Mouse (Mus musculus): ENCODE results near the gene Flt1. TPM values are rescaled to one million over a fixed set of nuclear protein-coding genes. Genes with fewer than 3 reads are reported as not detected.
"Not testable (repeated sequence)": the region's sequence is repeated elsewhere in the genome, so short reads cannot be mapped to it uniquely, and the experiment has no call there.

Gene Flt1
- total and polyA plus RNA-seq, 2 experiments from 2014 or later, result 10.0 to 17.7 TPM

DNA sequence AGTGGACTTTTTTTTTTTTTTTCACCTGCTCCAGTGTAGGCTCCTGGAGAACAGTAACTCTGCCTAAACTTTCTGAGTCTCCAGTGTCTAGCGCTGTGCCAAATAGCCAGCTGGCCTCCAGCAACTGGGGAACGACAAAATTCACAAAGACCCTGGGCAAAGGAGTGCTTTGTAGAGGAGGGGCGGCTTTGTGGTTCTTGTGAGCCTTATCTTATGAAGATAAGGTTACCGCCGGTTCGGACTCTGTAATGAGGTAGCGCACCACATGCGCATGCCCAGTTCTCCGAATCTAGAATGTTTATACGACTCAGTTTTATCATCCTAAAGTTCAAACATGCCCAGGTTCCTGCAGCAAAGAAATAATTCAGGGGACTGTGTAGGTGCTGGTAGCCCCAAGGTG is 102.1 kb downstream of the Flt1 start:
- 88% methylated on average over 10 of the region's 10 CpGs for WGBS

DNA sequence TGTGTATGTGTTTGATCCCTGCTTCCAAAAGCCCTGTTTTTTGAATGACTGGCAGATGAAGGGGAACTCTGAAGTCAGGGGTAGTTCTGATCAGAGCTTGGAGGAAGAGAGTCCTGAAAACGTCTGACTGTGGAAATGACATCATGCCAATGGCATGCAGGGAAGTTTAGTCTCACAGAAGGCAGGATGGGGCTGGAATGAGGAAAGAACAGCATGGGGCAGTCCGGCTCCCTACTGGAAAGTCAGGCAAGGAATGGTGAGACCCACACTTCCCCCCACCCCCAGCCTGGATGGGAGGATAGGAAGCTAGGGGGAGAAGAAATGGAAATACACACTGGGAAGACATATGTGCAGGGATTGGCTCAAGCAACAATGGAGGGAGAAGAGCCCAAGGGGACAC is 105.6 kb downstream of the Flt1 start:
- no peak for TF ChIP-seq CTCF (IDR thresholded peaks at IDR 0.05; ENCODE audit: low read depth)
- Histone ChIP-seq H3K9me3 (ENCODE audit: low read length) (no peaks in the 10 kb centered on the region), H3K27me3 (ENCODE audit: insufficient read depth, low read length) (no peaks in the 10 kb centered on the region), H3K4me3 (ENCODE audit: low read length) (no peak overlapping the region), H3K9ac (replicated peaks; ENCODE audit: low read length) (no peak overlapping the region), H3K4me2 (ENCODE audit: low read depth, low read length) (no peak overlapping the region), H3K36me3 (ENCODE audit: insufficient read depth, low read length) (no peaks in the 10 kb centered on the region), H3K4me1 (ENCODE audit: insufficient read depth, low read length) (no peaks in the 10 kb centered on the region), H3K27ac (no peak overlapping the region)
- no peak for DNase-seq (ENCODE audit: low spot score)
- ATAC-seq, result no peak
- WGBS, result 23% methylated on average over 2 of the region's 2 CpGs

More for the DNA sequence above, 102.1 kb downstream of the Flt1 start:
- H3K27me3 ChIP-seq (ENCODE audit: insufficient read depth, low read length), result no peaks in the 10 kb centered on the region
- ATAC-seq (no peak), DNase-seq (ENCODE audit: low spot score) (no peak)
- 0 out of 2 replicates have a peak, but pooled peaks cover 4% of the 10 kb centered on the region for H3K4me1 ChIP-seq (ENCODE audit: insufficient read depth, low read length)
- H3K9ac ChIP-seq (replicated peaks; ENCODE audit: low read length), result no peak overlapping the region
- H3K9me3 ChIP-seq (ENCODE audit: low read length), result no peaks in the 10 kb centered on the region
- TF ChIP-seq CTCF (IDR thresholded peaks at IDR 0.05; ENCODE audit: low read depth), result no peak
- H3K36me3 ChIP-seq (ENCODE audit: insufficient read depth, low read length), result no peaks in the 10 kb centered on the region
- H3K27ac ChIP-seq, result no peak overlapping the region
- H3K4me2 ChIP-seq (ENCODE audit: low read depth, low read length), result no peak overlapping the region
- H3K4me3 ChIP-seq (ENCODE audit: low read length), result no peak overlapping the region

DNA sequence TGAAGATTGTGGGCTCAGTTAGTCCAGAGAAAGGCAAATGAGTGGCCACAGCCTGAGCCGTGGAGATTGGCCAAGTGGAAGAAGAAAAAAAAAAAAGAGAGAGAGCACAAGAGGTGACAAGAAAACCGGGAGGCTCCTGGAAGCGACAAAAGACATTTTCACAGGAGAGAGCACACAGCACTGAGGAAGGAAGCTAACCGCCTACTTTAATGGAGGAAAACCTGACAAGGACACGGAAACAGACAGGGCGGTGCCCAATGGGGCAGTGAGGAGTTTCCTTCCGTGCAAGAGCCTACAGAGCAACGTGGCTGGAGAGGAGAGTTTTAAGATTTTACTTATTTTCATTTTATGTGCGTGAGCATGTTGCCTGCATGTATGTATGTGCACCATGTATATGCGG is 107.6 kb downstream of the Flt1 start:
- no peaks in the 10 kb centered on the region for H3K9me3 ChIP-seq (ENCODE audit: low read length)
- no peak overlapping the region for H3K4me2 ChIP-seq (ENCODE audit: low read depth, low read length)
- WGBS, result 87% methylated on average over 10 of the region's 10 CpGs
- no peak for TF ChIP-seq CTCF (IDR thresholded peaks at IDR 0.05; ENCODE audit: low read depth)
- no peak for DNase-seq (ENCODE audit: low spot score)
- ATAC-seq, result no peak
- no peak overlapping the region for H3K4me3 ChIP-seq (ENCODE audit: low read length)
- H3K36me3 ChIP-seq (ENCODE audit: insufficient read depth, low read length), result no peaks in the 10 kb centered on the region
- H3K4me1 ChIP-seq (ENCODE audit: insufficient read depth, low read length), result no peaks in the 10 kb centered on the region
- H3K9ac ChIP-seq (replicated peaks; ENCODE audit: low read length), result no peak overlapping the region
- no peak overlapping the region for H3K27ac ChIP-seq
- H3K27me3 ChIP-seq (ENCODE audit: insufficient read depth, low read length), result no peaks in the 10 kb centered on the region

DNA sequence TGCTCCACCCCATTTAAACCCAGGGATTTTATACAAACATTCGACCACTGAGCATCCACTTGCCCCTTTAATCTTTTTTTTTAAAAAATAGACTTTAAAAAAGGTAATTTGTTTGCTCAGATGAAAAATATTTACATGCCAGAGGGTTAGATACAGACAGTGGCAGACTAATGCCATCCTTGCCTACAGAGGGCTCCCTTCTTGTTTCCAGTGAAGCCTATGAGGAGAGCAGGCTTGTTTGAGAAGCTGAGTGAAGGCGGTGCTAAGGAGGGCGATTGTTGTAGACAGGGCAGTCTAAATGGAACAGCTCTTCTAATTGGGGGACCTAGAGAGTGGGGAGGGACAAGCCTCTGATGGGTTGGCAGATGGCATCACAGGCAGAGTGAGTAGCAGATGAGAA is 109.4 kb downstream of the Flt1 start:
- no peak for TF ChIP-seq CTCF (IDR thresholded peaks at IDR 0.05; ENCODE audit: low read depth)
- no peaks in the 10 kb centered on the region for H3K36me3 ChIP-seq (ENCODE audit: insufficient read depth, low read length)
- H3K4me1 ChIP-seq (ENCODE audit: insufficient read depth, low read length), result no peaks in the 10 kb centered on the region
- WGBS, result 64% methylated on average over 3 of the region's 3 CpGs
- ATAC-seq (no peak), DNase-seq (ENCODE audit: low spot score) (no peak)
- H3K9me3 ChIP-seq (ENCODE audit: low read length), result no peaks in the 10 kb centered on the region
- H3K27ac ChIP-seq, result no peak overlapping the region
- no peak overlapping the region for H3K4me3 ChIP-seq (ENCODE audit: low read length)
- no peak overlapping the region for H3K4me2 ChIP-seq (ENCODE audit: low read depth, low read length)
- no peak overlapping the region for H3K9ac ChIP-seq (replicated peaks; ENCODE audit: low read length)
- H3K27me3 ChIP-seq (ENCODE audit: insufficient read depth, low read length), result no peaks in the 10 kb centered on the region

DNA sequence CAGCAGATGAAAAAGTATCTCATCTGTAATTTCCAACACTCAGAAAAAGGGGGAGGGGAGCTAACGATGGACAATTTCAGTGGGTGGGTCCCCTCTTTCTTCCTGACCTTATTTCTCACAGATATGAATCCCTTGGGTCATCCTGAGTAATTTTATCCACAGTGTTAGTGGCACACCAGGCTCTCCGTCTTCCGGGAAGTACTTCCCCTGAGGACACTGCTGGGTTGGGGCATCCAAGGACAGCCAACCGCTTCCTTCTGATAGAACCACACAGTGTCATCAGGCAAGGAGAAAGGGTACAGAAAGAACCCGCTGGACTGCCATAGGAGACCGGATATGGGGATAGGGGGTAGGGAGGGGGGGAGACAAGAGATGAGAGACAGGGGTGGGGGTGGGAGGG is 111.2 kb downstream of the Flt1 start:
- TF ChIP-seq CTCF (IDR thresholded peaks at IDR 0.05; ENCODE audit: low read depth), result no peak
- ATAC-seq (no peak), DNase-seq (ENCODE audit: low spot score) (no peak)
- no peak overlapping the region for H3K4me3 ChIP-seq (ENCODE audit: low read length)
- no peak overlapping the region for H3K4me2 ChIP-seq (ENCODE audit: low read depth, low read length)
- H3K27me3 ChIP-seq (ENCODE audit: insufficient read depth, low read length), result no peaks in the 10 kb centered on the region
- no peak overlapping the region for H3K27ac ChIP-seq
- H3K4me1 ChIP-seq (ENCODE audit: insufficient read depth, low read length), result no peaks in the 10 kb centered on the region
- 86% methylated on average over 6 of the region's 6 CpGs for WGBS
- no peaks in the 10 kb centered on the region for H3K9me3 ChIP-seq (ENCODE audit: low read length)
- H3K36me3 ChIP-seq (ENCODE audit: insufficient read depth, low read length), result no peaks in the 10 kb centered on the region
- no peak overlapping the region for H3K9ac ChIP-seq (replicated peaks; ENCODE audit: low read length)

DNA sequence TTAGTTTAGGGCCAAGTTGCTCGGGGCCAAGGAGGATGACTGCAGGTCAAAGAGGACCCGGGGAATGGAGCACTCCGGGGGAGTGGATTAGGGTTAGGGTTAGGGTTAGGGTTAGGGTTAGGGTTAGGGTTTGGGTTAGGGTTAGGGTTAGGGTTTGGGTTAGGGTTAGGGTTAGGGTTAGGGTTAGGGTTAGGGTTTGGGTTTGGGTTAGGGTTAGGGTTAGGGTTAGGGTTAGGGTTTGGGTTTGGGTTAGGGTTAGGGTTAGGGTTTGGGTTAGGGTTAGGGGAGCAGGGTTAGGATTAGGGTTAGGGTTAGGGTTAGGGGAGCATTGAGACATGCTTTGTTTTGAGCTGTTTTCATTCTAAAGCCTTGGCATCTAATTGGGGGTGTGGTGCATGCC is 114.5 kb downstream of the Flt1 start:
- WGBS, result 90% methylated on average over 3 of the region's 3 CpGs
- H3K9ac ChIP-seq (replicated peaks; ENCODE audit: low read length); H3K4me1 ChIP-seq (ENCODE audit: insufficient read depth, low read length); H3K9me3 ChIP-seq (ENCODE audit: low read length); H3K27me3 ChIP-seq (ENCODE audit: insufficient read depth, low read length); H3K4me2 ChIP-seq (ENCODE audit: low read depth, low read length); DNase-seq (ENCODE audit: low spot score); H3K36me3 ChIP-seq (ENCODE audit: insufficient read depth, low read length); ATAC-seq; H3K4me3 ChIP-seq (ENCODE audit: low read length); H3K27ac ChIP-seq: not testable (repeated sequence)

DNA sequence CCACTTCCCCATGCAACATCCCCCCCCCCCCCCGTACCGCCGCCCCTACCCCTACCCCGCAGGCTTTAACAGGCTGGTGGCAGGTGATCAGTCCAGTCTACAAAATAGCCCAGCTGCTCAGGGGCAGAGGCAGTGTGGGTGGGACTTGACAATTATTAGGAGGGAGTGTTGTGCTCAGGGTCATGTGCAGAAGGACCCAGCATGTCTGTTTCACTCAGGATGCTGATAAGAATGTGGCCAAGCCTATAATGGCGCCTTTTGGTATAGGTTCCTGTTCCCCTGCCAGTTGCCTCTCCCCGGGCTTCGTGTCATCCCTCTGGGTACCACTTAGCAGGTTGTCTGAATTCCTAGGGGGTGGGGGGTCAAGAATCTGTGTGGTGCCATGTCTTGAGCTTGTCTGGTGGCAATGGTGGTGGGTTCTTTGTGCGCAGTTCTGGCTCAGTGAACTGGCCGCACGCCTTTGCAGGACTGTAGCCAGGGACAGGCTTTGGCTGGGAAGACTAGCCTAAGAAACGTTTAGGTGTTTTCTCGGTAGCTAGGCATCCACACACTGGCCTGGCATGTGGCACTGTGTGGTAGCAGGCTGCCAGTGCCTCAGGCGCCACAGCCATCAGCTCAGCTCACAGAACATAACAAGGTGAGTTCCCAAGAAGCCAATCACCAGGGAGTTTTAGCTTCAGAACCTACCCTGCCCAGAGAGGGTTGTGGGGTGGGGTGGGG is 118.4 kb downstream of the Flt1 start:
- Histone ChIP-seq H3K9ac (replicated peaks; ENCODE audit: low read length) (no peak overlapping the region), H3K36me3 (ENCODE audit: insufficient read depth, low read length) (no peaks in the 10 kb centered on the region), H3K27ac (no peak overlapping the region), H3K9me3 (ENCODE audit: low read length) (no peaks in the 10 kb centered on the region), H3K4me1 (ENCODE audit: insufficient read depth, low read length) (no peaks in the 10 kb centered on the region), H3K4me3 (ENCODE audit: low read length) (no peak overlapping the region), H3K4me2 (ENCODE audit: low read depth, low read length) (no peak overlapping the region), H3K27me3 (ENCODE audit: insufficient read depth, low read length) (no peaks in the 10 kb centered on the region)
- WGBS, result 68% methylated on average over 11 of the region's 13 CpGs
- TF ChIP-seq CTCF (IDR thresholded peaks at IDR 0.05; ENCODE audit: low read depth), result no peak
- peak; percentile 62; the same call in 1 of the 2 replicates for ATAC-seq
- DNase-seq (ENCODE audit: low spot score), result peak; percentile 5

All from hindbrain, postnatal 0 days (tissue).